Mouse (Mus musculus): ENCODE results near the gene Olfr284.

Olfr284 gene

DNA sequence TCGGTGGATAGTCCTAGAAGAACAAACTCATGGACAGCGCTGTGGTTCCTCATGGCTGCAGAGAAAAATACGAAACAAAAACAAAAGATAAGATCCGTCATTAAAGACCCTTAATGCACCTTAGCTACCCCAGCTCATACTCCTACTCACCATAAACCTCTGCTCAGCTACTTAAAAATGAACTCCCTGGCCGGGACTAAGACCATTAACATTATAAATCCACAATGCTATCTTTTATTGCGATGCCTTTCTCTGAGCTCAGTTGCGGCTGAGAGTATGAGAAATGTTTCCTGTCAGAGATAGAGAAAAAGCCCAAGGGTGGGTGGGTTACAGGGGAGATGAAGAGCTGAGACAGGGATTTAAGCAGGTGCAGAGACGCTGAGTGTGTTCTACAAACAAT, at the start of gene Olfr284:
Gene Olfr284 (minus strand): TSS at position 101 of the 400 bp plus-strand sequence.
- DNase-seq (ENCODE audit: low read depth, low spot score), result no peak

DNA sequence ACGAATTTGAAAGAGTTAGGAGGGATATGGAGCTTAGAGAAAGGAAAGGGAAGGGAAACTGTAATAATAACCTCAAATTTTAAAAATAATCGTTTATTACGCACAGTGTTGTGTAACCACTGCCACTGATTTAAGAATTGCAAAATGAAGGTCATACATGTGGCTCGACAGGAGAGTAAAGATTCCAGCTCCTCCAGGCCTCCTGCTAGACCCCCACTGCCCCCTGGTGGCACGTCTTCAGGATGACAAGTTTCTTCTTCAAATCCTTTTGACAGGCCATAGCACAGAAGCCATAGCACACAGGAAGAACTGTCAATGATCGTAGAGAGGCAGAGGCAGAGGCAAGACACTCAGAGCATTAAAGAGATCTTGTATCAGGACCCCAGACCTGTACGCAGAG, 49.0 kb upstream of the Olfr284 start:
- DNase-seq (ENCODE audit: low read depth, low spot score), result peak; percentile 72

DNA sequence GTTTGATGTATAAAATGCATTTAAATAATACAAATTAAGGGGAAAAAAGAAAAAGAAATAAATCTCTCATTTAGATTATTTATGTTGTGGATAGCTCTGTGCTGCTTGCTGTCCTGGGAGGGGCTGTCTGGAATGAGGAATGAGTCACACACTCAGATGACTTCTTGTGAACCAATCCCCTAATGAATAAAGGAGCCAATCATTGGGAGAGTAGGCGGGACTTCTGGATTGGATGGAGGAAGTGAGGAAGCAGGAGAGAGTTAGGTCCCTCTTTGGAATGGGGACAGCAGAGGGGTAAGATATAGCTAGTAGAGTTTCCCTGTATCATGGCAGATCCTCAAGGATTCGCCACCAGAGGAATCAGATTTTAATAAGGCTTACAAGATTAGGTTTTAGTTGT, 46.8 kb upstream of the Olfr284 start:
- no peak for DNase-seq (ENCODE audit: low read depth, low spot score)

DNA sequence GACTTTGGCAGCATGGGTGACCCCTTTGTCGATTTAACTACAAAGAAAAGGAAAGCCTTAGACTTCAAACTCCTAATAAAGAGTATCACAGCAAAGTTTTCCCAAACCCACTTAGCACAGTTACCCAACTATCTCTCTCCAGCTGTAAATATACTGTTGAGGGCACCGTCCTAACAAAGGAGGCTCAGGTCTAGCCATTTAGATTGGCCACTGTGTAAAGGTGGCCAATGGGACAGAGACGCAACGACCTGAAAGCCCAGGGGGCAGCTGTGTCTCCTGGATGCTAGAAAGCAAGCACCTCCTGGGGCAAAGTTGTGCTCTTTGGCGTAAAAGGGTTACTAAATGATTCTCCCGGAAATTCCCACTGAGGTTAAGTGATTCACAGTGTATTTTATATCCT, 40.1 kb upstream of the Olfr284 start, which contains the start of gene Olfr283:
Gene Olfr283 (minus strand): TSS at position 101 of the 400 bp plus-strand sequence.
- no peak for DNase-seq (ENCODE audit: low read depth, low spot score)

DNA sequence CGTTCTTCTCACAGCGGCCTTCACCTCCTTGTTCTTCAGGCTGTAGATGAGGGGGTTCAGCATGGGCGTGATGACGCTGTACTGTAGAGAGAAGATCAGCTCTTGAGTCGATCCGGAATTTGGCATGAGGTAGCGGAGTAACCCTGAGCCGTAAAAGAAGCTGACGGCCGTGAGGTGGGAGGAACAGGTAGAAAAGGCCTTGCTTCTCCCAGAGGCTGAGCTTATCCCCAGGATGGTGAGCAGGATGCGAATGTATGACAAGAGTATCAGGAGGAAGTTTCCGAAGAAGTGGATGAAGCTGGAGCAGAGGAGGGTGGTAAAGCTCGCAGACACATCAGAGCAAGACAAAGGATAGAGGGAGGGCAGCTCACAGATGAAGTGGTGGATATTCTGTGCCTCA, 37.4 kb upstream of the Olfr284 start:
- DNase-seq (ENCODE audit: low read depth, low spot score), result no peak

DNA sequence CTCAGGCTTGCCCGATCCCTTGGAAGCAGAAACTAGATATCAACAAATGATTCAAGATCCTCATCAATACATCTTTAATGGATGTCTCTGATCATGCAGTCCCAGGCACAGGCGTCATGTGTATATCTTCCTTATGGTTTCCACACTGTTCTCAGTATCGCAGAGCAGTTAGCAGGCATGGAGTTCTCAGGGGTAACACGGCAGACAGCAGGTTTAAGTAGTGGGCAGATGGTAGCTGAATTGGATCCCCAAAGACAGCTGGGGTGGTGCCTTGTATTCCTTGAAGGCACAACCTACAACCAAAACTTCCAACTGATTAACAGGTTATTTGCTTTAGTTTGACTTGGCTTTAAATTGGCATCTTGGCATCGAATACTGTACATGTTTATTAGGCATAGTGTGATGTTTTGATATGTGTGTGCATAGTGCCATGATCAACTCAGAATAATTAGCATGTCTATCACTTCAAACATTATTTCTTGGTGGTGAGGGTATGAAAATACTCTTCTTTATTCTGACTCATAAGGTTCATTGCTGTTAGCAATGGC, 23.5 kb downstream of the Olfr284 start, which contains the start of gene Olfr285:
Gene Olfr285 (minus strand): TSS at position 177 of the 548 bp plus-strand sequence.
- no peak for DNase-seq (ENCODE audit: low read depth, low spot score)

DNA sequence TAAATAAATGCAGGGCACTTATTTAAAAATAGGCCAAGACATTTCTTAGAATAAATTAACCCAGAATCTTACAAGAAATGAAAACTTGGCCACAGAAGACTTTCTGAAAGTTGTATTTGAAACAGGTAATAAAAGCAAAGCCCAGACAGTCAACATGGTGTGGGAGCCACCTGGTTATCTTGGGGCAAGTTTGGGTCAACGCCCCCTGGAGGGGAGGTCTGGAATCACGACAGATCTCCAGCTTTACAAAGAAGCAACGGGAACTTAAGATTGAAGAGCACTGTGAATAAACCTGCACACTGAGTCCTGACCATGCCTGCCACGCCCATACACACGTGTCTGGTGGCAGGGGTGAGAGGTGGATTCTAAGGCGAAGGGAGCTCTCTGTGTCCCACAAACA, 25.1 kb downstream of the Olfr284 start:
- no peak for DNase-seq (ENCODE audit: low read depth, low spot score)

DNA sequence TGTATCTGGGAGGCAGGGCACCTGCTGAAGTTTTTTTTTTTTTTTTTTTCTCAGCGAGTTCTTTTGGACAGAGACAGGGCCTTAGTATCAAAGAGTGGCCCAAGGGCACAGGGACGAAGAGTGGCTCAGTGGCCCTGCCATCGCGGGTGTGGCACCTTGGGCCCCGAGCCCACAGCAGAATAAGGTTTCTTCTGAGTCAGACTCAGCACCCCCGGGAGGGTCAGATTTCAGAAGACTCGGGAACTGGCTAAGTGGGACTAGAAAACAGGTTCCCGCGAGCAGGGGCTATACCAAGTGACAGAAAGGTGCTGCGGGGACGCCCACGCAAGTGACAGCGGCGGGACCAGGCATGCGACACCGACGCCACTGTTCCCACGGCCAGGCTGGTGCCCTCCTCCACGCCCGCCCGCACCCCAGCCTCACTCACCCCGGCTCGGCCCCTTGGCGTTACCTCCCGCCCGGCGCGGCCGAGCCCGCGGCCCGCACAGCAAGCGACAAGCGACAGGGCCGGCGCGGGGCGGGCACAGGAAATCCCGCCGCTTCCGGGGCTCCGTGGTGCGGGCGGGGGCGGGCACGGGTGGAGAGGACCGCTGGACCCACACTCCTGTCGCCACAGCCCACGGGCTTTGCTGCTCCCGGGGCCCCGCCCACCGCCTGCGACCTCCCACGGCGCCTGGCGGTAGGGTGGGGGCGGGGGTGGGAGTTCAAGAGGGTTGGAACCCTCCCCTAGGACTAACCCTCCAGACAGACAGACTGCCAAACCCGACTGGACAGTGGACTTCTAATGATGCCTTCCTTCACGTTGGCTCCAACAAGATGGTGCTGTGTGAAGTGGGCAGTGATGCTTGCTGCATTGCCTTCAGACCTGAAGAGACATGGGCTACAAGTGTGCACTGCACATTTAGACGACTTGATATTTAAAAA, 44.9 kb downstream of the Olfr284 start, which contains the start of gene Zfp641:
Gene Zfp641 (minus strand): TSS at position 534 of the 924 bp plus-strand sequence.
- no peak for DNase-seq (ENCODE audit: low read depth, low spot score)

DNA sequence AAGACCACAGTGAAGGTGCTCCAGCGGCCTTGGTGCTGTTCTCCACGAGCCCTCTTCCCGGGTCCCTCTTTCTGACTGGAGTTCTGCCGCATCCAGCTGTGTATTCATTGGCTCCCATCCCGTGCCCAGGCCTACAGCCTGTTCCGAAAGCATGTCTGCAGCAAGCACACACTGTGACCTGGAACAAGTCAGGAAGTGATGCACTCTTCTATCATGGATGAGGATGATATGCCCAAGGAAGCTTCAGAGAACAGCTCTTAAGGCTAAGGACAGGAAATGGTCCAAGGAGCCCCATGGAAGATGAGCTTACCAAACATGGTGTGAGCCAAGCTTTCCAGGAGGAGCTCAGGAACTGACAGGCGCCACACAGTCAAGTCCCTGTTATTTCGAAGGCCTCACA, 47.1 kb downstream of the Olfr284 start:
- no peak for DNase-seq (ENCODE audit: low read depth, low spot score)
